Mouse (Mus musculus) heart, adult 2 months (tissue): ENCODE measurements around the gene Vmn2r68.

ENCODE experiments used
- CTCF ChIP-seq: fragments of 200-600 bp; IDR thresholded peaks from 2 replicates; pipeline ENCODE4 v1.8.1; 2022; ENCODE audit warnings: antibody characterized with exemption, mild to moderate bottlenecking, moderate library complexity
- POLR2A ChIP-seq: fragments of 200-500 bp; IDR thresholded peaks from 2 replicates; pipeline ENCODE4 v1.6.1; 2011; ENCODE audit warnings: mild to moderate bottlenecking, low read depth, low read length, control low read depth; ENCODE audit not compliant: insufficient read depth

DNA sequence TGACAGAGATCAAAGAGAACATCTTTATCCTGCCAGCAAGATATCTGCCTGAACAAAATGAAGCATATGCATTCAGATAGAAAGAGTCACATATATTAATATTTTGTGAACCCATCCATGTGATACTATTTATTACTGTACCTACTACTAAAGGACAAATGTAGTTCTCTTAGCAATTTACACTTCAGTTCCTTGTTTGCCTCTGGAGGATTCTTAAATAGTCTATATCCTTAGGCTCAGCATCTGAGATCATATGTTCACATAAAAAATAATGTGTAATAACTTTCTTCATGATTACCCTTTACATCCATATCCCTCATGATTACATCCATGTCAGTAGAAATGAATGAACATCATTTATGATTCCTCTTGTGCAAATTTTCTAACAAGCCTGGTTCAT is at the start of gene Vmn2r68:
- TF ChIP-seq CTCF (no peak), POLR2A (no peak)
